Mouse (Mus musculus): Measurements from ENCODE around the gene Cxcr4. TPM values are rescaled to one million over a fixed set of nuclear protein-coding genes. Genes with fewer than 3 reads are reported as not detected.

Cxcr4 gene
- total and polyA plus RNA-seq, 3 experiments, result 4.2 to 11.2 TPM; not detected in 1

GRCm38 (mm10) chr1:128560452-128561324 lies 31.4 kb downstream of the Cxcr4 start:
- no peak overlapping the region for H3K9ac ChIP-seq (ENCODE audit: control insufficient read depth, low read depth, low read length, poor library complexity, severe bottlenecking)
- DNase-seq (ENCODE audit: low read depth, low spot score), result peak; percentile 16

GRCm38 (mm10) chr1:128557953-128558352 lies 34.1 kb downstream of the Cxcr4 start:
- Histone ChIP-seq H3K27me3 (ENCODE audit: control insufficient read depth in 1 of 2, insufficient read depth in 2 of 2, low read length in 2 of 2) (peaks cover 0 to 1% of the 10 kb centered on the region in 2 experiments; a peak in 2 of 4 replicates), H3K9ac (ENCODE audit: control insufficient read depth, low read depth, low read length, poor library complexity, severe bottlenecking) (no peak overlapping the region), H3K36me3 (ENCODE audit: control insufficient read depth in 1 of 2, insufficient read depth in 2 of 2, low read length in 2 of 2) (no peaks in the 10 kb centered on the region), H3K9me3 (replicated peaks; ENCODE audit: insufficient read depth, low read length) (no peaks in the 10 kb centered on the region), H3K4me1 (ENCODE audit: control insufficient read depth in 1 of 2, insufficient read depth in 2 of 2, low read length in 2 of 2) (no peaks in the 10 kb centered on the region), H3K79me2 (ENCODE audit: control insufficient read depth, insufficient read depth, low read length, poor library complexity) (no peaks in the 10 kb centered on the region), H3K27ac (ENCODE audit: control insufficient read depth, low read depth, low read length) (no peak overlapping the region), H3K4me3 (ENCODE audit: control insufficient read depth in 1 of 2, insufficient read depth in 1 of 2, low read depth in 2 of 2, low read length in 2 of 2) (no peak overlapping the region)
- TF ChIP-seq MAX (IDR thresholded peaks at IDR 0.05; ENCODE audit: low read length) (no peak), ZC3H11A (IDR thresholded peaks at IDR 0.05; ENCODE audit: low read depth, low read length) (no peak), HCFC1 (IDR thresholded peaks at IDR 0.05; ENCODE audit: low read depth, low read length) (no peak), MEF2A (IDR thresholded peaks at IDR 0.05; ENCODE audit: extremely low read depth, insufficient replicate concordance, low read depth, low read length, poor library complexity, severe bottlenecking) (no peak), ZMIZ1 (IDR thresholded peaks at IDR 0.05; ENCODE audit: low read depth, low read length) (no peak), EP300 (IDR thresholded peaks at IDR 0.05; ENCODE audit: low read depth in 1 of 2, low read length in 2 of 2) (no peak), SMC3 (IDR thresholded peaks at IDR 0.05; ENCODE audit: low read depth, low read length) (no peak), MAFK (IDR thresholded peaks at IDR 0.05; ENCODE audit: borderline replicate concordance, low read depth, low read length) (no peak), CTCF (IDR thresholded peaks at IDR 0.05 in 2 of 3, conservative IDR thresholded peaks at IDR 0.05 in 1 of 3; ENCODE audit: control insufficient read depth in 1 of 3, insufficient read depth in 1 of 3, low read depth in 2 of 3, low read length in 3 of 3, poor library complexity in 1 of 3, severe bottlenecking in 1 of 3) (no peak), E2F4 (IDR thresholded peaks at IDR 0.05; ENCODE audit: borderline replicate concordance, low read depth, low read length) (no peak), SIN3A (IDR thresholded peaks at IDR 0.05; ENCODE audit: low read length) (no peak)
- DNase-seq (ENCODE audit: low read depth, low spot score), result no peak

More at GRCm38 (mm10) chr1:128560452-128561324, 31.4 kb downstream of the Cxcr4 start:
- Histone ChIP-seq H3K4me3 (ENCODE audit: control insufficient read depth in 1 of 2, insufficient read depth in 1 of 2, low read depth in 2 of 2, low read length in 2 of 2) (no peak overlapping the region), H3K36me3 (ENCODE audit: control insufficient read depth in 1 of 2, insufficient read depth in 2 of 2, low read length in 2 of 2) (no peaks in the 10 kb centered on the region), H3K27ac (ENCODE audit: control insufficient read depth, low read depth, low read length) (no peak overlapping the region), H3K27me3 (ENCODE audit: control insufficient read depth in 1 of 2, insufficient read depth in 2 of 2, low read length in 2 of 2) (peaks cover 0 to 1% of the 10 kb centered on the region in 2 experiments; a peak in 2 of 4 replicates), H3K9me3 (replicated peaks; ENCODE audit: insufficient read depth, low read length) (no peaks in the 10 kb centered on the region), H3K79me2 (ENCODE audit: control insufficient read depth, insufficient read depth, low read length, poor library complexity) (no peaks in the 10 kb centered on the region), H3K4me1 (ENCODE audit: control insufficient read depth in 1 of 2, insufficient read depth in 2 of 2, low read length in 2 of 2) (no peaks in the 10 kb centered on the region)
- TF ChIP-seq MXI1 (IDR thresholded peaks at IDR 0.05; ENCODE audit: low read depth, low read length), result no peak
- no peak for TF ChIP-seq CTCF (IDR thresholded peaks at IDR 0.05 in 2 of 3, conservative IDR thresholded peaks at IDR 0.05 in 1 of 3; ENCODE audit: control insufficient read depth in 1 of 3, insufficient read depth in 1 of 3, low read depth in 2 of 3, low read length in 3 of 3, poor library complexity in 1 of 3, severe bottlenecking in 1 of 3)
- no peak for TF ChIP-seq MAFK (IDR thresholded peaks at IDR 0.05; ENCODE audit: borderline replicate concordance, low read depth, low read length)
- TF ChIP-seq MAX (IDR thresholded peaks at IDR 0.05; ENCODE audit: low read length), result no peak
- TF ChIP-seq NELFE (IDR thresholded peaks at IDR 0.05; ENCODE audit: low read depth, low read length), result no peak
- TF ChIP-seq E2F4 (IDR thresholded peaks at IDR 0.05; ENCODE audit: borderline replicate concordance, low read depth, low read length), result no peak
- TF ChIP-seq TCF12 (IDR thresholded peaks at IDR 0.05; ENCODE audit: low read depth, low read length), result no peak
- no peak for TF ChIP-seq MYB (IDR thresholded peaks at IDR 0.05; ENCODE audit: low read depth, low read length)
- TF ChIP-seq ZNF384 (IDR thresholded peaks at IDR 0.05; ENCODE audit: low read depth, low read length), result no peak

Data from MEL (cell line).